Mouse (Mus musculus): ENCODE measurements around the gene Olfr632. TPM values are rescaled to one million over a fixed set of nuclear protein-coding genes. Genes with fewer than 3 reads are reported as not detected.

The Olfr632 gene
- polyA plus RNA-seq, 1 experiment from 2014 or later: not detected

Other genes with a start within 250 kb of the Olfr632 start
- not detected in 2 replicates for gene Olfr243, start 219.7 kb upstream of the Olfr632 start, polyA plus RNA-seq (2016; fragmentation: Nextera tagmentation; extraction: Ambion mirVana)
- gene Olfr628, start 204.0 kb upstream of the Olfr632 start, polyA plus RNA-seq (2016; fragmentation: Nextera tagmentation; extraction: Ambion mirVana): not detected in 2 replicates
- gene Olfr629, start 189.4 kb upstream of the Olfr632 start, polyA plus RNA-seq (2016; fragmentation: Nextera tagmentation; extraction: Ambion mirVana): not detected in 2 replicates
- not detected in 2 replicates for gene Olfr630, start 177.0 kb upstream of the Olfr632 start, polyA plus RNA-seq (2016; fragmentation: Nextera tagmentation; extraction: Ambion mirVana)
- not detected in 2 replicates for gene Olfr69, start 162.8 kb upstream of the Olfr632 start, polyA plus RNA-seq (2016; fragmentation: Nextera tagmentation; extraction: Ambion mirVana)
- gene Olfr68, start 154.6 kb upstream of the Olfr632 start, polyA plus RNA-seq (2016; fragmentation: Nextera tagmentation; extraction: Ambion mirVana): not detected in 2 replicates
- not detected in 2 replicates for gene Olfr67, start 142.5 kb upstream of the Olfr632 start, polyA plus RNA-seq (2016; fragmentation: Nextera tagmentation; extraction: Ambion mirVana)
- gene Hbb-bt, start 120.4 kb upstream of the Olfr632 start, polyA plus RNA-seq (2016; fragmentation: Nextera tagmentation; extraction: Ambion mirVana): 187 and 377 TPM in 2 replicates
- 78.1 and 116 TPM in 2 replicates for gene Hbb-bs, start 106.3 kb upstream of the Olfr632 start, polyA plus RNA-seq (2016; fragmentation: Nextera tagmentation; extraction: Ambion mirVana)
- 0.63 TPM in 1 of 2 replicates, not detected in the other for gene Hbb-bh2, start 93.8 kb upstream of the Olfr632 start, polyA plus RNA-seq (2016; fragmentation: Nextera tagmentation; extraction: Ambion mirVana)
- gene Hbb-bh1, start 91.2 kb upstream of the Olfr632 start, polyA plus RNA-seq (2016; fragmentation: Nextera tagmentation; extraction: Ambion mirVana): 3,568 and 4,570 TPM in 2 replicates
- 8,684 and 9,134 TPM in 2 replicates for gene Hbb-y, start 81.1 kb upstream of the Olfr632 start, polyA plus RNA-seq (2016; fragmentation: Nextera tagmentation; extraction: Ambion mirVana)
- not detected in 2 replicates for gene Olfr66, start 48.1 kb upstream of the Olfr632 start, polyA plus RNA-seq (2016; fragmentation: Nextera tagmentation; extraction: Ambion mirVana)
- gene Olfr64, start 39.9 kb upstream of the Olfr632 start, polyA plus RNA-seq (2016; fragmentation: Nextera tagmentation; extraction: Ambion mirVana): not detected in 2 replicates
- not detected in 2 replicates for gene Olfr65, start 30.9 kb upstream of the Olfr632 start, polyA plus RNA-seq (2016; fragmentation: Nextera tagmentation; extraction: Ambion mirVana)
- gene Olfr631, start 5.5 kb upstream of the Olfr632 start, polyA plus RNA-seq (2016; fragmentation: Nextera tagmentation; extraction: Ambion mirVana): not detected in 2 replicates
- gene Olfr633, start 10.1 kb downstream of the Olfr632 start, polyA plus RNA-seq (2016; fragmentation: Nextera tagmentation; extraction: Ambion mirVana): not detected in 2 replicates
- 0.03 TPM in 1 of 2 replicates, not detected in the other for gene Olfr635, start 36.8 kb downstream of the Olfr632 start, polyA plus RNA-seq (2016; fragmentation: Nextera tagmentation; extraction: Ambion mirVana)
- not detected in 2 replicates for gene Olfr638, start 64.4 kb downstream of the Olfr632 start, polyA plus RNA-seq (2016; fragmentation: Nextera tagmentation; extraction: Ambion mirVana)
- 0.02 TPM in 1 of 2 replicates, not detected in the other for gene Olfr639, start 83.0 kb downstream of the Olfr632 start, polyA plus RNA-seq (2016; fragmentation: Nextera tagmentation; extraction: Ambion mirVana)
- gene Olfr640, start 91.2 kb downstream of the Olfr632 start, polyA plus RNA-seq (2016; fragmentation: Nextera tagmentation; extraction: Ambion mirVana): not detected in 2 replicates
- gene Olfr641, start 101.1 kb downstream of the Olfr632 start, polyA plus RNA-seq (2016; fragmentation: Nextera tagmentation; extraction: Ambion mirVana): not detected in 2 replicates
- not detected in 2 replicates for gene Olfr642, start 118.3 kb downstream of the Olfr632 start, polyA plus RNA-seq (2016; fragmentation: Nextera tagmentation; extraction: Ambion mirVana)
- not detected in 2 replicates for gene 4930516K23Rik, start 127.1 kb downstream of the Olfr632 start, polyA plus RNA-seq (2016; fragmentation: Nextera tagmentation; extraction: Ambion mirVana)
- gene Olfr644, start 137.5 kb downstream of the Olfr632 start, polyA plus RNA-seq (2016; fragmentation: Nextera tagmentation; extraction: Ambion mirVana): not detected in 2 replicates
- gene Olfr645, start 151.1 kb downstream of the Olfr632 start, polyA plus RNA-seq (2016; fragmentation: Nextera tagmentation; extraction: Ambion mirVana): not detected in 2 replicates
- gene Olfr646, start 170.5 kb downstream of the Olfr632 start, polyA plus RNA-seq (2016; fragmentation: Nextera tagmentation; extraction: Ambion mirVana): not detected in 2 replicates
- not detected in 2 replicates for gene Ubqln5, start 195.5 kb downstream of the Olfr632 start, polyA plus RNA-seq (2016; fragmentation: Nextera tagmentation; extraction: Ambion mirVana)
- gene Olfr643, start 203.1 kb downstream of the Olfr632 start, polyA plus RNA-seq (2016; fragmentation: Nextera tagmentation; extraction: Ambion mirVana): not detected in 2 replicates
- gene Ubqln3, start 208.9 kb downstream of the Olfr632 start, polyA plus RNA-seq (2016; fragmentation: Nextera tagmentation; extraction: Ambion mirVana): not detected in 2 replicates
- not detected in 2 replicates for gene Ubqlnl, start 216.2 kb downstream of the Olfr632 start, polyA plus RNA-seq (2016; fragmentation: Nextera tagmentation; extraction: Ambion mirVana)
- gene Olfm5, start 230.5 kb downstream of the Olfr632 start, polyA plus RNA-seq (2016; fragmentation: Nextera tagmentation; extraction: Ambion mirVana): not detected in 2 replicates
- gene Olfr648, start 249.0 kb downstream of the Olfr632 start, polyA plus RNA-seq (2016; fragmentation: Nextera tagmentation; extraction: Ambion mirVana): 0.31 and 0.32 TPM in 2 replicates